Mouse (Mus musculus) kidney, adult 2 months (tissue): Measurements from ENCODE around the gene Spryd4.

Experiments used
- CTCF ChIP-seq: fragments of 200-500 bp; conservative IDR thresholded peaks from 2 replicates; pipeline ENCODE4 v1.5.1; 2011; ENCODE audit warnings: low read depth, mild to moderate bottlenecking, control low read depth, low read length, moderate library complexity, mixed read lengths; ENCODE audit not compliant: insufficient read depth, insufficient read length
- POLR2A ChIP-seq: fragments of 200-500 bp; IDR thresholded peaks from one replicate; pipeline ENCODE4 v1.6.1; 2011; ENCODE audit warnings: low read depth, low read length, control low read depth

- TF ChIP-seq POLR2A (no peak), CTCF (peak; percentile 98)
Measured at GRCm38 (mm10) chr10:128185959-128186358, 25.6 kb downstream of the Spryd4 start.
